Mouse (Mus musculus) bone marrow macrophage, adult 2 months (primary cell): ENCODE results near the gene Nxnl1.

Experiments used
- CTCF ChIP-seq: IDR thresholded peaks from 2 replicates; pipeline ENCODE4 v1.5.1; 2012; ENCODE audit warnings: low read depth, mild to moderate bottlenecking, low read length, moderate library complexity
- POLR2A ChIP-seq: IDR thresholded peaks from 2 replicates; pipeline ENCODE4 v1.6.1; 2012; ENCODE audit warnings: mild to moderate bottlenecking, low read depth, low read length, borderline replicate concordance

DNA sequence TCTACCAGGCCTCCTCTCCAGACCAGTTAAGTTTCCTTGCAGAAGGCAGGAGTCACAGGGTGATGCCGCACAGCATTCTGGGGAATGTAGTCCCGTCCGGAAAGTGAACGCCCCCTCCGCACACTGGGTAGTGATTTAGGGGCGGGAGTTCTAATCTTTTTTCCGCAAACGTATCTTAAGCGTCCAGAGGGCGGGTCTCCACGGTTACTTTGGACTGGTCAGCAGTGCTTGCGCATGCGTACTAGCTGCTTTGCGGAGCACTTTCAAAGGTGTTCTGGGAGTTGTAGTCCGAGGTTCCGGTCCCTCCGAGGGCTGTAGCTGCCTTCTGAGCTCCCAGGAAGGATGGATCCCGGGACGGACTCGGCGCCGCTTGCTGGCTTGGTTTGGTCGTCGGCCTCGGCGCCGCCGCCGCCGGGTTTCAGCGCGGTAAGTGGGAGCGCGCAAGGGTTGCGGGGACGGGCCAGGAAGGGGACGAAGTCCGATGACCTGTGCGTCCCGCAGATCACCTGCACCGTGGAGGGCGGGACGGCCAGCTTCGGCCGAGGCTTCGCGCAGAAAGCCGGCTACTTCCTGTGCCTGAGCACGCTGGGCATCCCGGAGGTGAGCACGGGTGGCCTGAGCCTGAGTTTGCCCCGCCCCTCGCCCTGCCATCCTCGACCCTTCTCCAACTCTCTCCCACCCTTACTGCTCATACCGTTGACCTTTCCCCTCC lies 23.6 kb downstream of the Nxnl1 start, which contains the start of gene Mvb12a:
- TF ChIP-seq POLR2A = no peak
- TF ChIP-seq CTCF = no peak
